Mouse (Mus musculus): ENCODE results near the gene Shisa9. TPM values are rescaled to one million over a fixed set of nuclear protein-coding genes. Genes with fewer than 3 reads are reported as not detected.
A peak's percentile ranks its signal among the peaks of the same experiment; 100 is the strongest.

Gene Shisa9
- total RNA-seq, 2 experiments from 2014 or later, result not detected

DNA sequence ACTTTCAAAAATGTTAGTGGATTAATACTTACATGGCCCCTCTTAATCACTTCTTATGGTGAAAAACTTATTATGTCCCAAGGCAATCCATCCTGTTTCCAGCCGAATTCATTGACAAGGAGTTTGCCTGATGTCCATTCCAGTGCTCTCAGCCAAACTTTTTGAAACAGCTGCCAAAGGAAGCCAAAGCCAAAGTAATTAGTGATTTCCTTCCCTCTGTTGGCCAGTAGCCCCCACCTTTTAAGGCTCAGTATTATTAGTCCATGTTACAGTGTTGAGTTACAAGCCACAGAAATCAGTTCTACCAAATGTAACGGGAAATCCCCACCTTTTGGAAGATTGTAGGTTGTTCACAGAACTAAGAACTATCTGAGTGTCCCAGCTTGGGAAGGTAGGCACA is 28.8 kb downstream of the Shisa9 start:
- no peak overlapping the region for H3K27ac ChIP-seq
- TF ChIP-seq CTCF (IDR thresholded peaks at IDR 0.05), result no peak
- no peak for DNase-seq
- no peak overlapping the region for H3K4me3 ChIP-seq
- intact Hi-C loops (cut with DNase I), result no loop called here

DNA sequence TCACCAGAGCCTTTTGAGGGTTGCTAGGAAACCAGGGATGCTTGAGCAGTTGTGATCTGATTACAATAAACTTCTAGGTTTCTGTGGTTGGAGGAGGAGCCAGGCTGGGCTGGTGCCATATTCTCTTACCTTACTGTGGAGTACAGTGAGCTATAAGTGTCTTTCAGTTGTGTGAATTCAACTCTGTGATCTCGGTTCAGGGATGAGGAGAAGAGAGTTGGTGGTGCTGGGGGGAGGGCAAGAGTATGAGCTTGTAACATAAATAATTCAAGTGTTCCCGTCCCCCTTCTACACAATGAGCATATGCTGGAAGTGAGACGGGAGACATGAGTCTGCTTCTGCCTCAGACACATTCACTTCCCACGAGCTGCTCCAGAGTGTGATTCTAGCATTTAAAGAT is 30.6 kb downstream of the Shisa9 start:
- intact Hi-C loops (cut with DNase I), result no loop called here
- TF ChIP-seq CTCF (IDR thresholded peaks at IDR 0.05), result no peak

DNA sequence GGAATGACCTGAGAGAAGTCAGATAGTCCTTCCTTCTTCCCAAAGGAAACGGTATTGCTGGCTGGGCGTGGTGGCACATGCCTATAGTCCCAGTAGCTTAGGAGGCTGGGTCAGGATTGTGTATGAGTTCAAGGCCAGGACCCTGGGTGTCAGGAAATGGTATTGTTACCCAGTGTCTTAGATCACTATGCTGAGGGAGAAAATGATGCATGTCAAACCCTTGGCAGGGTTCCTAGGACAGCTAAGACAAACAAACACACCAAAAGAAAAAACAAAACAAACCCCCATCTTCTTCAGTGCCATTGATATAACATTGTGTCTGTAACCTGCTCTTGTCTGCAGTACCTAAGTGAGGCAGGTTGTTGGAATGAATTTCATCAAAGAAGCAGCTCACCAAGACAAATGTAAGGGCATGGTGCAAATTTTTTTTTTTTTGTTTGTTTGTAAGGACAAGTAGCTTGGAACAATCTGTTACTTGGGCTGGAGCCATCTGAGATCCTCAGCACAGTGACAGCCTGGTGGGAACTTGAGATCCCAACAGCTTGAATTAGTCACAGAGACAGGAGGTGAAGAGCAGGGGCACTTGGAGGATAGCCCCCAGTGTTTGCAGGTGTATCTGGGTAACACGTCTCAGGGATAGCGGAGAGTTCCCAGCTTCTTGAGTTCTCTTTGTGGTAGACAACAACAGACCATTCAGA is 34.2 kb downstream of the Shisa9 start:
- no peak for TF ChIP-seq CTCF (IDR thresholded peaks at IDR 0.05)
- DNase-seq, result no peak
- Histone ChIP-seq H3K27ac (no peak overlapping the region), H3K4me3 (no peak overlapping the region)
- intact Hi-C loops (cut with DNase I), result no loop called here

More for the DNA sequence above, 30.6 kb downstream of the Shisa9 start:
- H3K27ac ChIP-seq, result no peak overlapping the region
- DNase-seq, result no peak
- no peak overlapping the region for H3K4me3 ChIP-seq

DNA sequence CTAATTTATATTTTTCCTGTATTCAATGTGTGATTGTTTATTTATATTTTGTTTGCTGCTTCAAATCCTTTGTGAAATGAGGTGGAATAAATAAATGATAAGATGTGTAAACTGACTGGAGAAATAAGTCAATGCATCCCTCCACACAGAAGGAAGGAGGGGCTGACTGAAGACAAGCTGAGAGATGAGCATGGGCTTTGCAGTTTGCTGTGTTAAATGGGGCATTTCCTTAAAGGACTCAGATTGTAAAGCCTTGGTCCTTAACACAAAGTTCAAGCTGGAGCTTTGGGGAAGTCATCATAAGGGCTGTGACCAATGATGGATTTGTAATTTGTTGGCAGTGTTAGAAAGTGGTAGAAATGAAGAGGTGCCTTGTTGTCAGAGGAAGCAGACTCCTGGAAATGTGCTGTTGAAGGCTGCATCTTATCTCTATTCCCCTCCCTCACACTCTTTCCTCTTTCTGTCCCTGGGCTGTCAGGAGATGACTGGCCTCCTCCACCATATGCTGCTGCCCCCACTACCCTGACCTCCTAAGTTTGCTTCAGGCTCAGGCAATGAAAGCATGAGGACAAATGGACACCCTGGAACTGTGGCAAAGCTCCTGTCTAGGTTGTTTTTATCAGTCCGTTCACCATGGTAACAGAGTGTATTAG is 36.3 kb downstream of the Shisa9 start:
- Histone ChIP-seq H3K27ac (no peak overlapping the region), H3K4me3 (no peak overlapping the region)
- no peak for DNase-seq
- TF ChIP-seq CTCF (IDR thresholded peaks at IDR 0.05), result no peak
- intact Hi-C loops (cut with DNase I), result no loop called here

DNA sequence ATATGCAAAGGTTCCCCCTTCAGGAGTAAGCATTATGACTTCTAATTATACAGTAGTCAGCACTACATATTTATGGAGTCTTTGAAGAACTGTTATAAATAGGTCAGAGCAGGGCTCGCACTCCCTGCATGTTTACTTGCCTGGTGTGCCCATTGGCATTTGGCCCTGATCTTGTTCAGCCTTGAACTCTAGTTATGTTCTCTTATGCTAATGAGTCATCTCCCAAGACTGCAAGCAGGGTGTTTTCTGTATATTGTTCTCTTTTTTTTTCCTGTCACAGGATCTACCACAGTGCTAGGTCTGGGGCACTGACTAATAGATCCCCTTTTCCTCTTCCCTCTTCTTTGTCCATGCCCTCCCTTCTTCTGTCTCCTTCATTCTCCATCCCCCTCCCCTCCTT is 48.5 kb downstream of the Shisa9 start:
- Histone ChIP-seq H3K27ac (no peak overlapping the region), H3K4me3 (no peak overlapping the region)
- no peak for TF ChIP-seq CTCF (IDR thresholded peaks at IDR 0.05)
- intact Hi-C loops (cut with DNase I), result no loop called here
- peak; percentile 34 for DNase-seq

DNA sequence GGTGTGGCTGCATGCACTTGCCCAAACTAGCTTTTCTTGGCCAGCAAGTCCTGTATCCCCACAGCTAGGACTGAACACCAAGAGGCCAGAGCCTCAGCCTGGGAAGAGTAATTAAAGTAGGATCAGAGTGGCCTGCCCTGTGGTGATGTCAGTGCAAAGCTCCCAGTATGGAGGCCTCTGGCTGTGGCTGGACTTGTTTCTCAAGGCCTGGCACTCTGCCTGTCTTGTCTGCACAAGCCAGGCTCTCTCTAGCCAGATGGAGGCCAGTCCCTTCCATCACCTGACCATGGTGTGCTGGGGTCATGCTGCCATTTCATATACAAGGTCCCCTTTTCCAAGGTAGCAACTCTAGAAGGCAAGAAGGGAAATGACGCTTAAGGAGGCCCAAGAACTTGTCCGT is 51.0 kb downstream of the Shisa9 start:
- intact Hi-C loops (cut with DNase I), result no loop called here
- no peak for TF ChIP-seq CTCF (IDR thresholded peaks at IDR 0.05)
- Histone ChIP-seq H3K4me3 (no peak overlapping the region), H3K27ac (no peak overlapping the region)
- peak; percentile 19 for DNase-seq

DNA sequence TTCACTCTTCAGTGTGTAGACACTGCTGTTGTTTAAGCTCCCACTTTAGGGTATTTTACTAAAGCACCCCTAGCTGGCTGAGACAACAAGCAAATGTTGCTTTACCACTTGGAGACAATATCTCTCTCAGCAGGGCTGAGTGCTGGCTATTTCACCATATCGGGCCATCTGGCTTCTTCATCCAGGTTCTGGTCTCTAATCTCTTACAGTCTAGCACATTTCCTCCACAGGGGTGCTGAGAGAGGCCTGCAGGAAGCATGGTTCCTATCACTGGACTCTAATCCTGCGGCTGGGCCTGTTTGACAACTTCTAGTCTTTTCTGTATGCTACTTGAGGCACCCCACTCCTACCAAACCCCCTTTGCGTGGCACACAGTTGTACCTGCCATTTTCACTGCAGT is 51.7 kb downstream of the Shisa9 start:
- H3K27ac ChIP-seq, result no peak overlapping the region
- intact Hi-C loops (cut with DNase I), result no loop called here
- no peak overlapping the region for H3K4me3 ChIP-seq
- no peak for DNase-seq
- no peak for TF ChIP-seq CTCF (IDR thresholded peaks at IDR 0.05)

DNA sequence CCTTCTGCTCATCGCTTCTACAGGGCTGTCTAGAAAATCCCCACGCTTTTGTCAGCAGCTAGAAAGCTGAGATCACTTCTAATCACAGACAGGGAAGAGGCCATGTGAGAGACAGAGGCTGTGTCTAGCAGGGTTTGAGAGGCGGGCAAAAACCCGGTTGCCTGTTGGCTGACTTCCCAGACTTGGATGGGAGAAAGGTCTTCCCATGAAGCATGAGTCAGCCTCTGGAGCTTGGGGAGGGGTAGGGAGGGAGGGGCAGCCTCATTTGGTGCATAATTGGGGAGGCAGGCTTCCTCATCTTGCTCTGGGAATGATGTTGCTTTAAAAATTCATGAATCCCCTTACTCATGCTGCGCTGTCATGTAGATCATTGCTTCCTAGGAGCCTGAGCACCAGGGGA is 57.0 kb downstream of the Shisa9 start:
- no peak overlapping the region for H3K4me3 ChIP-seq
- DNase-seq, result peak; percentile 37
- intact Hi-C loops (cut with DNase I), result no loop called here
- no peak for TF ChIP-seq CTCF (IDR thresholded peaks at IDR 0.05)
- H3K27ac ChIP-seq, result no peak overlapping the region

DNA sequence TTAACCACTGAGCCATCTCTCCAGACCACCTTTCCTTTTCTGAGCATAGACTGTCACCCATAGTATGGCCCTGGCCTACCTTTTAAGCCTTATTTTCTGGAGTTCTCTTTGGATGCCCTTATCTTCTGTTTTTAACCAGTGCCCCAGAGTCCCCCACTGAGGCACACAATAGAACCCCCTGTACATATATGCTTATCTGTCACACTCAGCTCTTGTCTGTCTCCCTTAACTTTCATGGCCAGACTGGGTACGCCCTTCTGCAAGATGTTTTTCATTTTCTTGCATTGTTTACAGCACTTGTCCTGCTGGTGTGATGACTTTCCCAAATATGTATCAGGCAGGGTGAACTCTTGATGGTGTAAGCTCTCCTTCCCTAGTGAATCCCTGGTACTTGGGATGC is 68.1 kb downstream of the Shisa9 start:
- DNase-seq, result no peak
- Histone ChIP-seq H3K27ac (no peak overlapping the region), H3K4me3 (no peak overlapping the region)
- TF ChIP-seq CTCF (IDR thresholded peaks at IDR 0.05), result no peak
- intact Hi-C loops (cut with DNase I), result no loop called here

DNA sequence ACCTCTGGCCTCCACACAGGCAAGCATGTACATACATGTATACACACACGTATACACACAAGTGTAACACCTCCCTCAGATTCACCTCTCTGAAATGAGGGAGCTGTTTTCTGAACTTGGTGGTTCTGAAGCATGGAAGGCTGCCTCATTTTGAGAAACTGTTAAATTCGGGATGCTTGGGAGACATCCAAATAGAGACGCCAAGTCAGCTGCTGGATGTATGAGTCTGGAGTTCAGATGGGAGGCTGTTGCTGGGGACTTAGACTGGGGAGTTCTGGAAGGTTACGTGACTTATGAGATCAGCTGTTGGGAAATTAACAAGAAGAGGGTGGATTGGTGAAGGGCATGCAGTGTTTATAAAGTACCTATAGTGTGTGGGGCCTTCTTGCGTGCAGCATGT is 88.7 kb downstream of the Shisa9 start:
- no peak overlapping the region for H3K4me3 ChIP-seq
- intact Hi-C loops (cut with DNase I), result no loop called here
- no peak for DNase-seq
- no peak for TF ChIP-seq CTCF (IDR thresholded peaks at IDR 0.05)
- H3K27ac ChIP-seq, result no peak overlapping the region

DNA sequence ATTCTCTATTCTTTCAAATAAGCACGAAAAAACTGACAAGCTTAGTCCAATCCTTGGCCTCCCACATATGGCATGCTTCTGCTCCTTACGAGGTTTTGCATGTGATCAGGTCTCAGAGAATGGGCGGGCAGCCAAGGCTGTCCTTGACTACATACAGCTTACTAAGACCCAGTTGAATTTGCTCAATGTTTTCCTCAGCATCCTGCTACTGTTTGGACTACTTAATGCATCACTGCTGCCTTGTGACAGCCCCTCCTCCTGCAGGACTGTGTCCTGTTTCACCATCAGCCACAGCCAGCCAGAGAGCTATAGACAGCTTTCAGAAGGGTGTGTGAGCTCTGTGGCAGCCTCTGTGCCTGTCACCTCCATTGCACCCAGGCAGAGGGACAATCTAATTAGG is 92.4 kb downstream of the Shisa9 start:
- intact Hi-C loops (cut with DNase I), result no loop called here
- no peak for DNase-seq
- H3K27ac ChIP-seq, result no peak overlapping the region
- H3K4me3 ChIP-seq, result no peak overlapping the region
- TF ChIP-seq CTCF (IDR thresholded peaks at IDR 0.05), result no peak

DNA sequence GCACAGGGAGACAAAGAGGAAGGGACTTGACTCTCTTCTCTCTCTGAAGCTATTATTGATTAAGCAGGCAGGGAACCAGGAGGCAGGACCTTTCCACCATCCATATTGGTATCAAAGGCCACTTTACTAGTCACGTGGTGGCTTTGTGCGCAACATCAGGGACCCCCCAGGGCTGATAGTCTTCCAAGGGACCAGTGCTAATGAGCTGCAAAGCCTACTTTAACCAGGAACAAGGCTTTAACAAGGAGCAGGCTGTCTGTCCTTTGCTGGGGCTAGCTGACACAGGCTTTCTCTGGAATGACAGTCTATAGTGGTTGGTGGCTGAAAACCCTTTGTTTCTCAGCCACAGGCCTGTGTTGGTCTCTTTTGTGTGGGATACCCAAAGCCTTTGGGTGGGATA is 92.8 kb downstream of the Shisa9 start:
- intact Hi-C loops (cut with DNase I), result no loop called here
- Histone ChIP-seq H3K4me3 (no peak overlapping the region), H3K27ac (no peak overlapping the region)
- no peak for TF ChIP-seq CTCF (IDR thresholded peaks at IDR 0.05)
- no peak for DNase-seq

DNA sequence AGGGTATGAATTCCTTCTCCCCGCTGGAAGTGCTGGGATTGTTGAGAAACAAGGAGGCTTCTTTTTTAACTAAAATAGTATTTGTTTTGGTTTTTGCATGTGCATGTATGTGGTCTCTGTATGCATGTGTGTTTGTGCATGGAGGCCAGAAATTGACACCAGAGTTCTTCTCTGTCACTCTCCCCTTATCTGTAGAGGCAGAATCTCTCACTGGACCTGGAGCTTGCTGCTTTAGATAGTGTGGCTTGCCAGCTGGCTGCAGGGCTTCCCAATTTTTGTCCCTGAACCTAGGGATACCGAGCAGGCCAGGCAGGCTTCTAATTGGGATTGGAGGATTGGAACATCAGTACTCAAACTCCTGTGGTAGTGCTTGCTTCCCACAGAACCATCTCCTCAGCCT is 99.2 kb downstream of the Shisa9 start:
- intact Hi-C loops (cut with DNase I), result no loop called here
- no peak for TF ChIP-seq CTCF (IDR thresholded peaks at IDR 0.05)
- DNase-seq, result no peak
- Histone ChIP-seq H3K4me3 (no peak overlapping the region), H3K27ac (no peak overlapping the region)
